Mouse (Mus musculus) ovary, postnatal 36 days (tissue): ENCODE results near the gene Mrpl39.

Source experiments
- DNase-seq: peaks from one replicate; pipeline ENCODE4 v3.0.0; 2022; ENCODE audit warnings: low spot score, mixed read lengths

Gene Mrpl39

GRCm38 (mm10) chr16:84698708-84699107 is 36.8 kb downstream of the Mrpl39 start:
- no peak for DNase-seq

GRCm38 (mm10) chr16:84696178-84696577 is 39.4 kb downstream of the Mrpl39 start:
- DNase-seq = no peak

GRCm38 (mm10) chr16:84681991-84682390 is 53.6 kb downstream of the Mrpl39 start:
- no peak for DNase-seq

GRCm38 (mm10) chr16:84680760-84681159 is 54.8 kb downstream of the Mrpl39 start:
- DNase-seq = no peak

GRCm38 (mm10) chr16:84677292-84677691 is 58.2 kb downstream of the Mrpl39 start:
- DNase-seq = no peak
